Mouse (Mus musculus) splenic B cell, adult 2 months (primary cell): ENCODE results near the gene Foxn3.
A peak's percentile ranks its signal among the peaks of the same experiment; 100 is the strongest.

Experiments used
- DNase-seq: peaks from one replicate; pipeline ENCODE4 v3.0.0-alpha.2; 2011; ENCODE audit warnings: low read depth, low spot score
- H3K27me3 ChIP-seq: 2 replicates; pipeline ENCODE4 v1.6.1; 2012; ENCODE audit warnings: mild to moderate bottlenecking, low read length, moderate library complexity, mixed read lengths; ENCODE audit not compliant: control insufficient read depth, poor library complexity, insufficient read depth, severe bottlenecking
- H3K36me3 ChIP-seq: 2 replicates; pipeline ENCODE4 v1.6.1; 2012; ENCODE audit warnings: mild to moderate bottlenecking, low read length, moderate library complexity, mixed read lengths; ENCODE audit not compliant: control insufficient read depth, poor library complexity, insufficient read depth, severe bottlenecking

Gene Foxn3

GRCm38 (mm10) chr12:99335628-99336027, 227.8 kb downstream of the Foxn3 start:
- H3K27me3 ChIP-seq, result no peaks in the 10 kb centered on the region
- DNase-seq, result no peak
- peaks cover 1% of the 10 kb centered on the region for H3K36me3 ChIP-seq

- DNase-seq, result no peak
- H3K27me3 ChIP-seq, result no peaks in the 10 kb centered on the region
- peaks cover under 1% of the 10 kb centered on the region for H3K36me3 ChIP-seq
Measured at GRCm38 (mm10) chr12:99334026-99334425, 229.4 kb downstream of the Foxn3 start.

- H3K36me3 ChIP-seq, result no peaks in the 10 kb centered on the region; the same call in none of the 2 replicates
- H3K27me3 ChIP-seq, result no peaks in the 10 kb centered on the region
- DNase-seq, result no peak
Measured at GRCm38 (mm10) chr12:99333304-99333968, 229.9 kb downstream of the Foxn3 start.

GRCm38 (mm10) chr12:99332144-99332807, 231.1 kb downstream of the Foxn3 start:
- Histone ChIP-seq H3K36me3 (no peaks in the 10 kb centered on the region; the same call in 1 of the 2 replicates), H3K27me3 (no peaks in the 10 kb centered on the region)
- no peak for DNase-seq

- Histone ChIP-seq H3K36me3 (no peaks in the 10 kb centered on the region; the same call in 1 of the 2 replicates), H3K27me3 (no peaks in the 10 kb centered on the region)
- DNase-seq, result no peak
Measured at GRCm38 (mm10) chr12:99331341-99331947, 231.9 kb downstream of the Foxn3 start.

- no peaks in the 10 kb centered on the region for H3K27me3 ChIP-seq
- DNase-seq, result no peak
- H3K36me3 ChIP-seq, result no peaks in the 10 kb centered on the region; the same call in 1 of the 2 replicates
Measured at GRCm38 (mm10) chr12:99330822-99331285, 232.5 kb downstream of the Foxn3 start.

GRCm38 (mm10) chr12:99329301-99330257, 233.8 kb downstream of the Foxn3 start:
- no peaks in the 10 kb centered on the region for H3K27me3 ChIP-seq
- DNase-seq, result no peak
- H3K36me3 ChIP-seq, result no peaks in the 10 kb centered on the region; the same call in 1 of the 2 replicates

GRCm38 (mm10) chr12:99326157-99326556, 237.2 kb downstream of the Foxn3 start:
- Histone ChIP-seq H3K36me3 (no peaks in the 10 kb centered on the region; the same call in 1 of the 2 replicates), H3K27me3 (no peaks in the 10 kb centered on the region)
- DNase-seq, result peak; percentile 36

GRCm38 (mm10) chr12:99321633-99322431, 241.6 kb downstream of the Foxn3 start:
- H3K27me3 ChIP-seq, result no peaks in the 10 kb centered on the region
- H3K36me3 ChIP-seq, result 0 out of 2 replicates have a peak, but pooled peaks cover 2% of the 10 kb centered on the region
- DNase-seq, result peak; percentile 38

GRCm38 (mm10) chr12:99320966-99321496, 242.4 kb downstream of the Foxn3 start:
- no peaks in the 10 kb centered on the region for H3K27me3 ChIP-seq
- H3K36me3 ChIP-seq, result 0 out of 2 replicates have a peak, but pooled peaks cover 2% of the 10 kb centered on the region
- DNase-seq, result no peak

- no peak for DNase-seq
- Histone ChIP-seq H3K36me3 (0 out of 2 replicates have a peak, but pooled peaks cover 2% of the 10 kb centered on the region), H3K27me3 (no peaks in the 10 kb centered on the region)
Measured at GRCm38 (mm10) chr12:99319896-99320295, 243.5 kb downstream of the Foxn3 start.

GRCm38 (mm10) chr12:99319171-99319570, 244.2 kb downstream of the Foxn3 start:
- Histone ChIP-seq H3K36me3 (0 out of 2 replicates have a peak, but pooled peaks cover 2% of the 10 kb centered on the region), H3K27me3 (no peaks in the 10 kb centered on the region)
- DNase-seq, result no peak

GRCm38 (mm10) chr12:99315931-99316330, 247.5 kb downstream of the Foxn3 start:
- Histone ChIP-seq H3K27me3 (no peaks in the 10 kb centered on the region), H3K36me3 (0 out of 2 replicates have a peak, but pooled peaks cover 2% of the 10 kb centered on the region)
- no peak for DNase-seq
